Mouse (Mus musculus) layer of hippocampus, postnatal 10 days (tissue): ENCODE data around the gene March4. TPM values are rescaled to one million over a fixed set of nuclear protein-coding genes. Genes with fewer than 3 reads are reported as not detected.

Experiments
- DNase-seq, 2 experiments: peaks; one replicate each; pipeline ENCODE4 v3.0.0; 2021; ENCODE audit warnings: low spot score in 2 of 2
- total RNA-seq, 2 experiments: library from RNA; stranded (reverse); gene quantifications; 2 replicates each; pipeline ENCODE4 v1.2.3; 2021

Gene March4
- total RNA-seq, 2 experiments from 2014 or later = 36.0 to 43.5 TPM

DNA sequence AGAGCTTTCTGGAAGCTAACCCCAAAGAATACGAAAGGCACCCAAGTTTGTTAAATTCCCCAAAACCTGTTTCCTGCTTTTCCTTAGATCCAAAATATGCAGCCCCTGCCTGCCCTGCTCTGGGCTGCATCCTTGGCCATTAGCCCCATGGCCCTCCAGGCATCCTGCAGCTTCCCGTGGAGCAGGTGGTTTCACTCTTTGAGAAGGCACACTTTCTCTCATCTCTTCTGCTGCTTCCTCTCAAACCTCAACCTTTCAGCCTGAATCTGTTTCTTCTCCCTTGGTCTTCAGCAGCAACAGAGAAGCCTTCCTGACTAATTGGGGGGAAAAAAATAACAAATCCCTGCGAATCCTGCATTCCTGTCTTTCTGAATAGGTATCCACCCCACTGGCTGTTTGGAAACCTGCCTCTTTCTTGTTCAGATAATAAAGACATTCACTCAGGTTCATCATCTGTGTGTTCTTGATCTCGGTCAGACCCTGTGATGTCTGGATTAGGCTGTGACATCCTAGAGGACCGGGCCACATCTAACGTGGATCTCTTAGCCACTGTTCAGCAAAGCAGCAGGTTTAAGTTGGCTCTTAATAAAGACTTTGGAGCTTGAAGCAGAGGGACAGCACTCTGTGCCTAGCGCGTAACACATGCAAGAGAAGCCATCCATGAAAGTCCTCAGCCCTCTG, 6.1 kb downstream of the March4 start:
- DNase-seq = no peak

DNA sequence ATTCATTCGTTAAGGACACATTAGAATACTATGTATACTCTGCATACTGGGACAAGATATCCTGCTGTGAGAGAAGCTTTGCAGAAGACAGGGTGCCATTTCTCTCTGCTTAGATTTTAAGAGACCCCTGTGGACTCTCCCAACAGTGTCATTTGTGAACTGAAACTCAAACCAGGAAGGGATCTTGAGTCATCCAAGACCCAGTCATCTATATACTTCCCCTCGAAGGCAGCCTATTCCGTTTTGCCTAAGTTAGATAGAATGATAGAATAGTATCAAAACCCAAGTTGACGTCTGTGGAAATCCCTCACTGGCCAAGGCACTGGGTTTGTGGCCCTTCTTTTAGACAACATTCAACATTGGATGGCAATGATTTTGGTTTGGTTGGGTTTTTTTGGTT, 7.5 kb downstream of the March4 start:
- DNase-seq = no peak

DNA sequence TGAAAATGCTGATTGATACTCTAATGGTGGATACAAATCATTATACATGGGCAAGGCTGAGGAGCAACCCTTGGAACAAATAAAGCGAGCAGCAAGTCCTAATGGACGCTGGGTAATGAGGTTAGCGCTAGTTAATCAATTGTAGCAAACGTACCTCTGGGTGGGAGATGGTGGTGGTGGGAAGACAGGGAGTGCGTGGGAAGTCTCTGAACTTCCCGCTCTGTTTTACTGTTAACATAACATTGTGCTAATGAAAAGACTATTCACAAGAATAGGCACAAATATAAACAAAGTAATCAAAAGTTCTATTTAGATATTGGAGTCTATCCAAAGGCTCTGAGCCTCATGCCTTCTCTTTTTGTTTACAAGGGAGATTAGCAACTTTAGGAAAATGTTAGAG, 13.1 kb downstream of the March4 start:
- no peak for DNase-seq

DNA sequence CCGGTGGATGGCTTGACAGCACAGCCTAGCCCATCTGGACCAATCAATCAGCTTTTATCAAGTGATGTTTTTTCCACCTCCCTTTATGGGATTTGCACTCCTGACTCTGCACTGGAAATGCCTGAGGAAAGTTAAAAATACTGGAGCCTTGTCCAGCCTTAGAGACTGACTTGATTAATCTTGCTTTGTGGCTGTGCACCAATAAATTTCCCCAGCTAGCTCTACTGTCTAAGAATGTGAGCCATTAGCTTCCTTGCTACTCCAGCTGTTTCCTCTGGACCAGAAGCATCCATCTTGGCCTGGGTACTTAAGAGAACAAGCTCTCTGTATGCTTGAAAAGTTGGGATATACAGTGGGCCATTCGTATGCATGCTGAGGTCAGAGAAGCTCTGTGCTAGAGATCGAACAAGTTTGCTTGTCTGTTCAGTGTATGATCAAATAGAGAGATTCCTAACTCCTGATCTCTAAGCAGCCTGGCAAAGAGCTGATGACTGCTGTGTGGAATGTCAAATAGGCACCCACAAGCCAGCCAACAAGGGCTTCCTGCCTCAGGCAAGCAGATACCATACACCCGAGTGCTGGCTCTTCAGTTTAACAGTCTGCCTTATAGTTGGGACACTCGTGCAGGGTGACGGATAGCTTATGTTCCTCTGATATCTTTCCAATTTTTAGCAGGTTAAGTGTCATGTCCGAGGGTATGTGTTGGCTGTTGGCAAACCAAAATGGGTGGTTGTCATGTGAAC, 25.8 kb downstream of the March4 start:
- DNase-seq = no peak

DNA sequence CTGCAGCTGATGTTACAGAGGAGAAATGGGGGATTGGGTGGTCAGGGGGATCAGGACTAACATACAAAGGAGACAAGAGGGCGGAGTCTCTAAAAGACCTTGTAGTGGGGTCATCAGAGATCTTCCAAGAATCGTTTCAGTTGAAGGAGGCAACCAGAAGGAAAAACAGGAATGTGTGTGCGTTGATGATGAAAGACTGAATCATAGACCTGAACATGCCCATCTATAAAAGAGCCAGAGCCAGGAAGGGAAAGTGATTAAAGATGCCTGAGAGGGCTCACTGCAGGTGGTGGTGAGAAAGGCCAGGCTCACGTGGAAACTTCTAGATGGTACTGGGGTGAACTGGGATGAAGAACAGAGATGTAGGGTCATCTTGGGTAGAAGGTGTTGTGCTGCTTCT, 27.2 kb downstream of the March4 start:
- DNase-seq = no peak

DNA sequence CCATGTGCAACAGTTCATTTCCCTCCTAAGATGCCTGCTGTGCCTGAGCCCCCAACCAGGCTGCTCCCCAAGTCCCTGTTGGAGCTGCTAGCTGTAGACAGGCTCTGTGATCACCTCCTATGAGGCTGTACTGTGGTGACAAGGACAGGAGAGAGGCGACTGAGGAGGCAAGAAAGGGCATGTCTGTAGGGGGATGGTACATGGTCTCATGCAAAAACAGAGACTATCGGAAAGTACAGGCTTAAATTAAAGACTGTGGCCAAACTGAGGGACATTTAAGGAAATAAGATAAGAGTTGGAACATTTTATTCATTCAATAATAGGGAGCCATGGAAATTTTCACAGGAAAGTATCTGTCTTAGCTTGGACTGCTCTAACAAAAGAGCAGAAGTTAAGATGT, 29.1 kb downstream of the March4 start:
- DNase-seq = no peak

DNA sequence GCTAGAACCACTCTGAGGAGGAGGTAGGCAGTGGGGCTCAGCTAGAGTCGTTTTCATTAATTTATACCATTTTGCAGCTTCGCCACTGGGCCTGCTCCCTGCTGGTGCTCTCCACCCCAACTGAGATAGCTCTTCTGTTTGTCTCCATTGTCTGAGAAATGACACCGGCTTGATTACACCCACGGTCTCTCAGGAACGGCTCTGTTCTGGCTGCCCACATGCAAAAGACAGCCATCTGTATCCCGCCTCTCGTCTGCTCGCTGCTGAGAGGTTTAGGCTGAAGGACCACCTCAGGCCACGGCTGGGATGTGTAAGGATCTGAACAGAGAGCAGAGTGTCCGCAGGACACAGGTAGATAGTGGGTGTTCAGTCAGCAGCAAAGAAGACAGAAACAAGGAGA, 30.5 kb downstream of the March4 start:
- no peak for DNase-seq

DNA sequence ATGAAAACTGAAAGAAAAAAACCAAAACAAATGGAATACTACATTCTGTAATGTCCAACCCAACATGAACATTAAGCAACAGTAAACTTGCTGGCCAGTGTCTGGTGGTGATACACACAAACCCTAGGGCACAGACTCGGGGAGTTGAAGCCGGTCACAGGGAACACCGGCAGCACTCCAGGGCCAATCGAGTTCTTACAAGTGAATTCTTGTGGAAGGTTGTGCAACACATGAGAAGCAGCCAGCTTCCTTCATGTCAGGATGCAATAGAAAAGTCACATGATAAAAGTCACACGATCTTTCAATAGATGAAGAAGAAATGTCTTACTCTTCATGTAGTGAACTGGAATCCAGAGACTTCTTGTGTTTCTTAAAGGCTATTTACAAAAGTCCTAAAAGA, 39.1 kb downstream of the March4 start:
- no peak for DNase-seq

DNA sequence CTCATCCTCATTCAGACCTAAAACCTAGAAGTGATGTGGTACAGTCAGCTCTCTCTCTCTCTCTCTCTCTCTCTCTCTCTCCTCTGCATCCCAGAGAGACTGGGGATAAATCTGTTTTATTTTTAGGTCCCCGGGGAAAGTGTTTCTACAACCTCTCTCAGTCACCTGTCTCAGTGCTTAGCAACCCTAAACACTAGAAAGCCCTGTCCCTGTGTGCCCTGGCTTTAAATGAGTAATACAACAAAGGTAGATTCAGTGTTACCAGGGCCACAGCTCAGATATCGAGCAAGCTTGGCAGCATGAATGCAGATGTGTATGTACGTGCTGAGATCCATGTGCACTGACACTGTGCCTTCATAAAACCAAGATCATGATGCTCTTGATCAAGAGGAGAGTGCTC, 43.3 kb downstream of the March4 start:
- no peak for DNase-seq

DNA sequence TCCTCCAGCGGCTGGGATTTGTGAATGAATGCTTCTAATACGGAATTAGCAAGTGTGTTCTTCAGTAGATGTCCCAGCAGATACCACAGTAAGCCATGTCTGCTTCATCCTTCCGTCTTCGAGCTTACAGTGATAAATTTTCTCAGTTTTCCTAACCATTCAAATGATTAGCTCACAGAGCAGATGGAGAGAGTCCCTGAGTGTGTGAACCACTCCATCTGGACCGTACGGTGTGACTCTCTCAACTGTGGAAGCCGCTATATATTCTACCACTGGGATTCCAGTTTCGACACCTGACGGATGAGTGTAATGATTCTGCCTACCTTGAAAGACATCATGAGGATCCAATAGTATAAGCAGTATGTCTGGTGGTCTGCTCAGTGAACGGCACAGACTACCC, 44.1 kb downstream of the March4 start:
- DNase-seq = no peak

DNA sequence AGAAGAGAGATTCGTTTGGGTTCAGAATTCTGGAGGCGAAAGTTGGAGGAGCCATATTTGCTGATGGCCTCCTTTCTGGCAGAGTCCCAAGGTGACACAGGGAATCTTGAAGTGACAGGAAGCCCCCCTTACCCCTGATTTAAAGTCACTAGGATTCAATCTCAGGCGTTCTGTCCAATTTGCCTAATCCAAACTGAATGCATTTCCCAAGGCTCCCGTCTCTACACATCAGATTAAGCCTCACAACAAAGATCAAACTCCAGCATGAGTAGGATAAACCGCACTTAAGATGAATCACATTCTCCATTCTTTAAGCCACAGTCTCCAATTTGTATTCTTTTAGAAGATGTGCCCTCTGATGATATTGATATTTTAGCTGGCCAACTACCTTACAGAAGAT, 45.4 kb downstream of the March4 start:
- DNase-seq = no peak

DNA sequence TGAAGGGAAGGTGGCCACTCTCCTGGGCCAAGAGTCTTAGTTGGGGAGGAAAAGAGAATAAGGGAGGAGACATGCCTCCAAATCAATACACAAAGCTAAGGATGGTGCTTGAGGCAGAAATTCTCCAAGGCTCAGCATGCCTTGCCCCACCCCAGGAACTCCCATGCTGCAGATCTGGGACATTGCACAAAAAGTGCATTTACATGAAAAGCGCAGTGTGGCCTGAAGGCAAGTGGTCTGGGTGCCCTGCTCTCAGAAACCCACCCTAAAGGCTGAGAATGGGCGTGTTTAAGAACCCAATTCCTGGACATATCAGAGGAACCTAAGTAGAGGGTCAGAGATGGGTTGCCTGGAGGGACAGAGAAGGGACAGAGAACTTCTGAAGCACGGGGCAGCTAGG, 45.9 kb downstream of the March4 start:
- DNase-seq = no peak

DNA sequence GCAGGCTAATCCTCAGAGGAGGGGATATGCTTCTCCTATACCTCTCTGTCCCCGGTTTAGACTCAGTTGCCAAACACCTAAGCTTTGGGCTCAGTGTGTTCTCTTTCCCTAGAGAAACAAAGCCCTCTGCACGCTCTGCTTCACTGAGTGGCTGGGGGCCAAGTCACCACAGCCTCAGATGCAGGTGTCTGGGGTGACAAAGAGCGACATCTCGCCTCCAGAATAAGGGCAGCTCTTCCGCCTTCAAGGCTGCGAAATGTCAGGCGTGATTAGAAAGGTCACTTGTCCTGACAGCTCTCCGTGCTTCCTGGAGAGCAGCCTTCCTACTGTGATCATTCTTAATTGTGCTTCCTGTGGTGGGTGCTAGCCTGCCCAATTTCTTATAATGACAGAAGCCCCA, 46.5 kb downstream of the March4 start:
- DNase-seq = no peak

DNA sequence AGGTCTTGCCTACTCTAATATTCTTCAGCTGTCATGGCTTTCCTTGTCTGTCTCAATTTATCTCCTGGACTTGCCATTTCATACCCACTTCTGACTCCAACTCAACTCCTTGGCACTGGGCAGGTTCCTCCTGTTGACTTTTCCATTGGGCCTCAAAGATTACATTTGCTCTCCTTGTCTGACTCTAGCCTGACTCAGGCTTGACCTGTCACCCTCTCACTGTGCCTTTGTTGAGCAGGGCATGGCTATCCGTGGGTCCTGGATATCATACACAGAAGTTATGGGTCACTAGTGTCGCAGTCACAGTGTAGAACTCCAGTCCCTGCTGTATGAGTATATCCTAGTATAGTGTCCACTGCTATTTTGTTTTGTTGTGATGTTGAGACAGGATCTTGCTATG, 60.1 kb downstream of the March4 start:
- no peak for DNase-seq

DNA sequence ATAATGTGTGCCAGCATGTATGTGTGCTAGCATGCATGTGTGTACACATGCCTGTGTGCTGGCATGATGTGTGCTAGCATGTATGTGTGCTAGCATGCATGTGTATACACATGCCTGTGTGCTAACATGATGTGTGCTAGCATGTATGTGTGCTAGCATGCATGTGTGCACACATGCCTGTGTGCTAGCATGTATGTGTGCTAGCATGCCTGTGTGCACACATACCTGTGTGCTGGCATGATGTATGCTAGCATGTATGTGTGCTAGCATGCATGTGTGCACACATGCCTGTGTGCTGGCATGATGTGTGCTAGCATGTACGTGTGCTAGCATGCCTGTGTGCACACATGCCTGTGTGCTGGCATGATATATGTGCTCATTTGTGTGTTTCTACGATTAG, 67.7 kb downstream of the March4 start:
- DNase-seq = no peak

DNA sequence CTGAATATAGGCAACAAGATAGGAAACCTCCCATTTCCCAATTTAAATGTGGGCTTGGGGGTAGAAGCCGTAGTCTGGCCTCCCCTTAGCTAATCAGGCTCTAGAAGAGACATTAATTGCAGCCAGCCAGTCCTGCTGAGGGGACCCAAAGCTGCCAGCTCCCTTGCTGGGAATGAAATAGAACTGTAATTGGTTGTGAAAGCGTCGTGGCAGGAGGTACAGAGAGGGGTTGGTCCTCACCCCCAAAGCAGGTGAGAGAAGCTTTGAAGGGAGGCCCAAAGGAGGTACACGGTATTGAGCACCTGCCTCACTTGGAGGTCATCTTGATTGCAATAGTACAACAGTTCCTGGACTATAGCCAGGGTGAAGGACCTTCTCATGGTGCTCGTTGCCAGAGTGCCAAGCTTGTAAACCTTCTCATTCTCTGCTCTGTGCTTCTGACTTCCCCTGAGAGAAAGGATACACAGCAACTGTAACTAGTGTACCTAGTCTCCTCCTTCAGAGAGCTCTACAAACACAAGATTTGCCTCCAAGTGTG, 68.2 kb downstream of the March4 start:
- no peak for DNase-seq

DNA sequence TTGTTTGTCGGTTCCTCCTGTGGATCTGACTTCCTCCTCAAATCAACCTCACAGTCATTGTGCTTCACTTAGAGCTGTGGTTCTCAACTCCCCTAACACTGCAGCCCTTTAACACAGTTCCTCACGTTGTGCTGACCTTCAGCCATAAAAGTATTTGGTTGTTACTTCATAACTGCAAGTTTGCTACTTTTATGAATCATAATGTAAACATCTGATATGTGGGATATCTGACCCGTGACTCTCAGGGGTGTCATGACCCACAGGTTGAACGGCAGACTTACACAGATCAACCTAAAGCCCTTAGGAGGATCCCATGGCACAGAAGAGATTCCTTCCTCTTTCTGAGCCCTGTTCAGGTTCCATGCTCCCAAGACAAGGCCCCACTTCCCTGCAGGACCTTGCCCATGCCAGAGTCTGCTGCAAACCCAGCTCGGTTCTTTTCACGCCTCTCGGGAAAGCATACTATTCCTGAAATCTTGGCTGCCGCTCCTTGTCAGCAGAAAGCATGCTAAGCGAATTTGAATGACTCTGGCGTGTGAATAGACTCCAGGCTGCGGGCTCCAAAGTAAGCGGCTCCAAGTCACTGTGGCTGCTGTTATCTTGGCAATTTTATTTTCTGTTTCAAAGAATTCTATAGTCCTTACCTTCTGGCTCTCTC, 71.7 kb downstream of the March4 start:
- DNase-seq = peak; percentile 14 to 39

DNA sequence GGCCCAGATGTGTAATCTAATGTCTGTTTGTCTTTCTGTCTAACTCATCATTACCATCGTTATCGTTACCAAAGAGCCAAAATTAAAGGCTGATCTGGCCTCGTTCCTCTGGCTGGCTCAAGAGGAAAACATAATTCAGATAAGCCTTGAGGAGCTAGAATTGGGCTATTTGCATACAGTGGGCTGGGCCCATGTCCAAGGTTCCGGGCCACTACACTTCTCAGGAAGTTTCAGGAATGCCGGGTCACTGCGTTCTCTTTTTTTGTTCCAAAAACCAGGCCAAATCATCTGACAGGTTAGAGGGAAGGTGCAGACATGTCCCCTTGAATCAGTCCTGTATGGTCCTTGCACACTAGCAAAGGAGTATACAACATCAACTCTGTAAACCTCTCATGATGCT, 74.2 kb downstream of the March4 start:
- no peak for DNase-seq

DNA sequence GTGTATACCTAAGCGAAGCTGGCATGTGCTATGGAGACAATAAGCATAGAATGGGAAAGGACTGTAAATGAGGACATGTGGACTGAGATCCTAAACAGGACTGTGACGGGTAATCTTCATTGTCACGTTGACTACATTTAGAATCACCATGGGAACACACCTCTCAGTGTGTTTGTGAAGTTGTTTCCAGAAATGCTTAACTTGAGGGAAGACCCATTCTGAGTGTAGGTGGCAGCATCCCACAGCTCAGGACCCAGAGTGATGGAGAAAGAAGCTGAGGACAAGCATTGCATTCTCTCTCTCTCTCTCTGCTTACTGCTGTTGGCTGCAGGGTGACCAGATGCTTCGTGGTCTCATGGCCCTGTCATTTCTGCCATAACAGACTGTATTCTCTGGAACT, 79.1 kb downstream of the March4 start:
- no peak for DNase-seq

DNA sequence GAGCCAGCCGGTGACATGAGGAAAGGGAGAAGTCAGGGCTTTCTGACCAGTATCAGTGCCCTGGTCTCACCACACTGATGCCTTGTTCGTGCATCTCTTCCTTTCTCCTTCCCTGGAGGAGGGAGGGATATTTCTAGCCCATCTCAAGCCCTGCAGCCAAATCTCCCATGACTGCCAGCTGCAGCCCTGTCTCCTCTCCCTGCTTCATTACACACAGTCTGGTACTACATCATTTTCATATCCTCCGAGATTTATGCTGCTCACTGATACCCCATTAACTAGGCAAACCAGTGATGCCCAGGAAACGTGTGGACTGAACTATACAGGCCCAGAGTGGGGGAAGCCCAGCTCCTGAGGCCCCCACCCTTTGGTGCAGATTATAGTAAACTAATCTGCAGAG, 80.8 kb downstream of the March4 start:
- DNase-seq = no peak

DNA sequence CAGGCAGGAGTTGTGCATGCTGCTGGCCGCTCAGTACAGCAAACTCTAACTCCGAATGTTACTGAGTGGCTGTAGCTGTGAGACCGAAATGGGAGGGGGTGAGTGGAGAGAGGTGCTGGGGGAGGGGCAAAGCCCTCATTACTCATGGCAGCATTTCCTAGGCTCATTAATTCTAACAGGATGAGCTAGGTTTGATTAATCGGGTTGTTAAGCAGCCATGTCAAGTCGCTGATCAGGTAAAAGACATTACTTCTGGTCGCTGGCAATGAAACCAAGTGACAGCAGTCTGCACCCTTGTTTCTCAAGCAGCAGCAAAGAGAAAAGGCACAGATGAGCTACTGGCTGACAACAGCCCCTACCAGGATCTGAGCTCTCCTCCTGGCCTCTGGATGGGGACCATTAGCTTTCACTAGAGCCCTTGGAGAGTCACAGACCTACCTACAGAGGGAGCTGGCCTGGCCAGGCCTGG, 82.0 kb downstream of the March4 start:
- DNase-seq = no peak

DNA sequence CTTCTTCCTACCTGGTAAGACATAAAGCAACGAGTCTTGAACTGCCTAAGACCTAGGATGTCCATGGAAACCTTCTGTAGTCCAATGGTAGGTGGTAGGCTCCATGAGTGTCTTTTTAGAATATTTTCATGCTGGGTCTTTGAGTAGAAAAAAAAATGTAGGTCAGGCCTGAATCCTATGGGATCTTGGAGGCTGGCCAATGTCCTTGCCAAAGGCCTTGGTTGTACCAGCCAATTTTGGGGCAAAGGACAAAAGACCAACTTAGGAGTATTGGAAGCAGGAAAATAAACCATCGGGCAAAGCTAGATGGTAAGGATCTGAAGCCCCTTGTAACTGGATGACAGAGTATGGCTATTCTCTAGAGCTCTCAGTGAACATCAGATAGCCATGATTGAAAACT, 83.9 kb downstream of the March4 start:
- DNase-seq = no peak
